Mouse (Mus musculus) thymus, postnatal 0 days (tissue): ENCODE results near the gene Orm2. TPM values are rescaled to one million over a fixed set of nuclear protein-coding genes. Genes with fewer than 3 reads are reported as not detected.
A peak's percentile ranks its signal among the peaks of the same experiment; 100 is the strongest.

Experiments
- DNase-seq: peaks from one replicate; pipeline ENCODE4 v3.0.0-alpha.2; 2015; ENCODE audit warnings: low spot score
- polyA plus RNA-seq: library from polyadenylated mRNA; unstranded; fragments of >200 nt; fragmentation: Nextera tagmentation; extraction: Ambion mirVana; gene quantifications from 2 replicates; pipeline ENCODE4 v1.2.1, GENCODE M21; 2015

Gene Orm2
- polyA plus RNA-seq, result 0.17 and 0.33 TPM in 2 replicates

GRCm38 (mm10) chr4:63362150-63362549 is at the start of gene Orm2:
Orm2 (plus strand) TSS chr4:63362449.
- DNase-seq, result no peak

- DNase-seq, result no peak
Measured at GRCm38 (mm10) chr4:63314063-63314462, 48.2 kb upstream of the Orm2 start.

- DNase-seq, result no peak
Measured at GRCm38 (mm10) chr4:63316076-63316746, 46.0 kb upstream of the Orm2 start.

GRCm38 (mm10) chr4:63319566-63319965 is 42.7 kb upstream of the Orm2 start:
- DNase-seq, result peak; percentile 21

DNA sequence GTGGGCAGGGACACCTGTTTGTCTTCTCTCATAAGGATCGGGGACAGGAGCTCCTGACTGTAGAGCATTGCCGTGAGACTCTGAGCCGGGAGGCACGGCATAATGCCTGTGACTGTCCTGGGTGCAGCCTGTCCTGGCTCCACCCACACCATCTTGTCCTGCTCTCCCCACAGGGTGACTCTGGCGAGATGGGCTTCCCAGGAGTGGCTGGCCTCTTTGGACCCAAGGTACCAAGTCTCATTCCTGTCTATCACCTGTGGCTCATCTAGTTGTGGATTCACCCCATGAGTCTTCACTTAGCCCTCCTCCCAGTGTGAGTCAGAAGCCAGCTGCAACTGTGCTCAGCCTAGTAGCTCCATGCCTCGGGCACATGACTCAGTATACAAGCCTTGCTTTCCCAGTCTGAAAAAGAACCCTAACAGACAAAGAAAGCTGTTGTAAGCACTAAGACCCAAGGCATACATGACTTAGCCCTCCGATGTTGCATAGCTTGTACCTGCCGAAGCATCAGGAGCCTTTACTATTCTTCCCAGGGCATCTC is 38.9 kb upstream of the Orm2 start:
- no peak for DNase-seq

DNA sequence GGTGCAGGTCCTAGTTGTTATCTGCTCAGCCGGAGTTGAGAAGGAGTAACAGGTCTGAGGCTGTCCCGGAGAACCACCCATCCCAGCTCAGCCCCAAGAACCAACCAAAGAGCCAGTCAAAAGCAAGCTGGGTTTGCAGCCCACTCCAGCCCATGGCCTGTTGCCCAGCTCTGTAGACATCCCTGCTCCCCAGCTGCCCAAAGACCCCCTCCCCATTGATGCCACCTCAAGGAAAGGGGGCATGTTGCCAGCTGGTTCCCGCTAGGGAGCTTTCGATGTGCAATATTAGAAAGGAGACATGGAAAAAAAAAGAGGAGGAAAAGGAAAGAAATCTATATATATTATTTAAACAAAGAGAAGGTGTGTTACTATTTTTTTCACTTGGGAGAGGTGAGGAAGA is 28.8 kb upstream of the Orm2 start:
- DNase-seq, result no peak

GRCm38 (mm10) chr4:63338414-63339076 is 23.7 kb upstream of the Orm2 start:
- DNase-seq, result no peak

GRCm38 (mm10) chr4:63342491-63342890 is 19.8 kb upstream of the Orm2 start:
- no peak for DNase-seq

- no peak for DNase-seq
Measured at GRCm38 (mm10) chr4:63343608-63344007, 18.6 kb upstream of the Orm2 start.

GRCm38 (mm10) chr4:63344295-63344694 is 18.0 kb upstream of the Orm2 start, which contains the start of gene Orm1:
Orm1 (plus strand) TSS chr4:63344560.
- DNase-seq, result no peak

GRCm38 (mm10) chr4:63345261-63345660 is 17.0 kb upstream of the Orm2 start:
- DNase-seq, result no peak

DNA sequence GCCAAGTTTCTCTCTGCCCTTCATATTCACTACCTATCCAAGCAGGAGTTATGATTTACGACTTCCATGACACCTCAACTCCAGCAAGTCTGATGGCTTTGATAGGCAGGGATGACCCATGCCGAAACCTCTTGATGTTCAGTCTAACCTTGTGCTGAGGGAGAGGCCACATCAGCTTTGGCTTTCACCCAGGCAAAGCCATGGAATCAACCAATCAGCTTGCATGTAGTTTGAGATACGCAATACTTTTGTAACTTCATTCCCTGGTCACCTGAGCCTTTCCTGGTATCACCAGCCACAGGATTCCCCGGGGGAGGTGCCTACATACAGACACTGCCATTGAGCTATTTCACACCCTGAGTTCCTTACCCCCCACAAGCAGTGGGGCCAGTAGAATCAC is 15.6 kb upstream of the Orm2 start:
- DNase-seq, result no peak

DNA sequence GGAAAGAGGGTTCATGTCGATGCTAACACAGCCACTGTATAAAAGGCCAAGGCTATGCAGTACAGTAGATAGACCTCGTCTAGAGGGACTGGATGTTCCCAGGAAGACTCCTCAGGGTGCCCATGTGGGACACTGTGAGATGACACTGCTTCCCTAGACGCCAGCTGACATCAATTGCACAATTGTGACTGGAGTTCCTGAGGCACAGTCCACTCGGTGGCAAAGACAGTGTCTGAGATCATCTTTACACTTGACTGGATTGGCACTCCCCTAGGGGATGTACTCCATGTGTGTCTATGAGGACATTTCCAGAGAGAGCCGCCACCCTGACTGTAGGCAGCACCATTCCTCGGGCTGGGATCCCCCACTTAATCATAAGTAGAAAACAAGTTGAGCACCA is 13.7 kb upstream of the Orm2 start:
- DNase-seq, result no peak

GRCm38 (mm10) chr4:63355877-63356665 is 6.2 kb upstream of the Orm2 start, which contains the start of gene Orm3:
Orm3 (plus strand) TSS chr4:63356162.
- DNase-seq, result no peak

- no peak for DNase-seq
Measured at GRCm38 (mm10) chr4:63356981-63357570, 5.2 kb upstream of the Orm2 start.

GRCm38 (mm10) chr4:63359861-63360260 is 2.4 kb upstream of the Orm2 start:
- DNase-seq, result no peak

DNA sequence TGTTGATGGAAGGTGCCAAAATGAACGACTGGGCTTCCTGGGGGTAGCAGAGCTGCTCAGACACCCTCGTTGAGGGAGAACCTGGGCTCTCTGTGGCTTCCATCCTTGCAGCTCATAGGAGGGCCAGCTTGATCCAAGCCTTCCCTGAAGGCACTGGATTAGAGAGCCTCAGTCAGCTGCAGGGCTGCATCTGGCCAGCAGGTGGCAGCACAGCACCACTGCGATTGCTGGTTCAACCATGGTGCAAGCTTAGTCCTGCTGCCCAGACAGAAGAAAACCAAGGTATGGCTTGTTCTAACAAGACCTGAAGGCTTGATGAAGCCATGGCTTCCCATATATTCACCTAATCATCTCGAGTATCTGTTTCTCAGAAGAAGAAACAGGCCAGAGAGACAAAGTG is 6.3 kb downstream of the Orm2 start:
- DNase-seq, result peak; percentile 80

DNA sequence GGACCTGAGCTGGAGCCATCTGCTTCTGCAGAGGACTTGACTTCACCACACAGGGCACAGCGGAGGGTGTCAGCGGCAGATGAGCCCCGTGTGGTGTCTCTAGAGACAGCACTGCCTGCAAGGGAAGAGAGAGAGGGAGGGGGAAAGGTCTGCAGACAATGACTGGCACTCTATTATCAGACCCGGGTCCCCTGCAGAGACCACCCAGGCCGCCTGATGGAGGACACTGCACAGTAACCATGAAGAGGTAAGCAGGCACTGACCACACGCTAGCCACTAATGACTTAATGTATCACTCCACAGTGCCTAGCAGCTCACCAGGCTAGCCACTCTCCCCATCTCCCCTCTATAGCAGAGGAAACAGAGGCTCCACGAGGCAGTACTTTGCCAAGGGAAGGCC is 8.6 kb downstream of the Orm2 start:
- DNase-seq, result no peak

- DNase-seq, result peak; percentile 85
Measured at GRCm38 (mm10) chr4:63371890-63372289, 9.6 kb downstream of the Orm2 start.

GRCm38 (mm10) chr4:63373404-63373803 is 11.2 kb downstream of the Orm2 start:
- DNase-seq, result no peak

DNA sequence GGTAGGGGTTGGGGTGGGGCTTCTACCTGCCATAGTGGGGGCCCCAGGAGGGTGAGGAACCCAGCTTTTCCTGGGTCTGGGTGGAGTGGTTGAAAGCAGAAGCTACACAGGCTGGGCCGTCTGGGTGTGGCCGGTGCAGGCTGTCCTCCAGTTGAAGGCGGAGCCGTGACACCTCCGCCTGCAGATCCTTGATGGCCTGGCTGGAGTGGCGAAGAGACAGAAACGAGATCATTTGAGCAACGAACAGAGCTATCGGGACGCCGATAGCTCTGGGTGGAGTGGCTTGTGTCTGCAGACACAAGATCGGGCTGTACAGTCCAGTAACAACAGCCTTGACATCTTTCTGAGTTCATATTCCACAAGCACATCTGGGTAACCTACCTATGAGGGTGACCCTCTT is 12.1 kb downstream of the Orm2 start:
- no peak for DNase-seq
